Mouse (Mus musculus): ENCODE measurements around the gene Slc25a16. TPM values are rescaled to one million over a fixed set of nuclear protein-coding genes. Genes with fewer than 3 reads are reported as not detected.

Slc25a16 gene
- total and polyA plus RNA-seq, 3 experiments, result 8.3 to 12.1 TPM; not detected in 1

GRCm38 (mm10) chr10:62971821-62972220 lies 51.4 kb downstream of the Slc25a16 start:
- H3K9ac ChIP-seq (ENCODE audit: control insufficient read depth, low read depth, low read length, poor library complexity, severe bottlenecking), result no peak overlapping the region
- no peaks in the 10 kb centered on the region for H3K9me3 ChIP-seq (replicated peaks; ENCODE audit: insufficient read depth, low read length)
- DNase-seq (ENCODE audit: low read depth, low spot score), result no peak
- peaks cover 0 to 4% of the 10 kb centered on the region in 2 experiments; a peak in 2 of 4 replicates for H3K36me3 ChIP-seq (ENCODE audit: control insufficient read depth in 1 of 2, insufficient read depth in 2 of 2, low read length in 2 of 2)
- TF ChIP-seq MYC (IDR thresholded peaks at IDR 0.05; ENCODE audit: low read depth, low read length) (no peak), SMC3 (IDR thresholded peaks at IDR 0.05; ENCODE audit: low read depth, low read length) (no peak)
- no peak overlapping the region for H3K27ac ChIP-seq (ENCODE audit: control insufficient read depth, low read depth, low read length)
- no peaks in the 10 kb centered on the region for H3K27me3 ChIP-seq (ENCODE audit: control insufficient read depth in 1 of 2, insufficient read depth in 2 of 2, low read length in 2 of 2)
- H3K4me1 ChIP-seq (ENCODE audit: control insufficient read depth in 1 of 2, insufficient read depth in 2 of 2, low read length in 2 of 2), result no peaks in the 10 kb centered on the region
- no peaks in the 10 kb centered on the region for H3K79me2 ChIP-seq (ENCODE audit: control insufficient read depth, insufficient read depth, low read length, poor library complexity)
- no peak overlapping the region for H3K4me3 ChIP-seq (ENCODE audit: control insufficient read depth in 1 of 2, insufficient read depth in 1 of 2, low read depth in 2 of 2, low read length in 2 of 2)

DNA sequence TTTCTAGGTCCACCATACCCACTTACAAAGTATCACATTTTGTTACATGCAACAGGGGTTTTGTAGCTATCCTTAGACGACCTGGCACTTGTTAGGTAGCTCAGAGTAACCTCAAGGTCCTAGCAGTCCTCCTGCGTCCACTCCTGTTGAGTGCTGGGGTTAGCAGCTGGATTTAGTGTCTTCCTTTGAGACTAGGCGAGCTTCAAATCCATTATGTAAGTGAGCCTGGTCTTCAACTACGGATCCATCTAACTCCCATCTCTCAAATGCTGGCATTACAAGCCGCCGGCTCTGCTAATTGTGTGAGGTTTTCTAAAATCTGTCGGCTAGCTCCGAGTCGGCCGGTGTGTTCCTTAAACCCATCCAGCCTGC lies 59.2 kb downstream of the Slc25a16 start:
- TF ChIP-seq MAZ (IDR thresholded peaks at IDR 0.05; ENCODE audit: low read depth, low read length) (no peak), UBTF (IDR thresholded peaks at IDR 0.05; ENCODE audit: borderline replicate concordance, insufficient read depth, low read depth, low read length) (no peak), SIN3A (IDR thresholded peaks at IDR 0.05; ENCODE audit: low read length) (peak; percentile 5; the same call in 1 of the 2 replicates), ZC3H11A (IDR thresholded peaks at IDR 0.05; ENCODE audit: low read depth, low read length) (no peak)
- peaks cover 1 to 3% of the 10 kb centered on the region in 2 experiments; a peak in 3 of 4 replicates for H3K36me3 ChIP-seq (ENCODE audit: control insufficient read depth in 1 of 2, insufficient read depth in 2 of 2, low read length in 2 of 2)
- no peaks in the 10 kb centered on the region for H3K27me3 ChIP-seq (ENCODE audit: control insufficient read depth in 1 of 2, insufficient read depth in 2 of 2, low read length in 2 of 2)
- H3K4me3 ChIP-seq (ENCODE audit: control insufficient read depth in 1 of 2, insufficient read depth in 1 of 2, low read depth in 2 of 2, low read length in 2 of 2), result peak overlapping the region; percentile 24 to 35; a peak in 3 of 4 replicates
- DNase-seq (ENCODE audit: low read depth, low spot score), result no peak
- H3K9me3 ChIP-seq (replicated peaks; ENCODE audit: insufficient read depth, low read length), result no peaks in the 10 kb centered on the region
- H3K4me1 ChIP-seq (ENCODE audit: control insufficient read depth in 1 of 2, insufficient read depth in 2 of 2, low read length in 2 of 2), result peaks cover 0 to 6% of the 10 kb centered on the region in 2 experiments; a peak in 1 of 4 replicates
- H3K79me2 ChIP-seq (ENCODE audit: control insufficient read depth, insufficient read depth, low read length, poor library complexity), result 0 out of 2 replicates have a peak, but pooled peaks cover 2% of the 10 kb centered on the region
- no peak overlapping the region for H3K27ac ChIP-seq (ENCODE audit: control insufficient read depth, low read depth, low read length)
- no peak overlapping the region for H3K9ac ChIP-seq (ENCODE audit: control insufficient read depth, low read depth, low read length, poor library complexity, severe bottlenecking)

DNA sequence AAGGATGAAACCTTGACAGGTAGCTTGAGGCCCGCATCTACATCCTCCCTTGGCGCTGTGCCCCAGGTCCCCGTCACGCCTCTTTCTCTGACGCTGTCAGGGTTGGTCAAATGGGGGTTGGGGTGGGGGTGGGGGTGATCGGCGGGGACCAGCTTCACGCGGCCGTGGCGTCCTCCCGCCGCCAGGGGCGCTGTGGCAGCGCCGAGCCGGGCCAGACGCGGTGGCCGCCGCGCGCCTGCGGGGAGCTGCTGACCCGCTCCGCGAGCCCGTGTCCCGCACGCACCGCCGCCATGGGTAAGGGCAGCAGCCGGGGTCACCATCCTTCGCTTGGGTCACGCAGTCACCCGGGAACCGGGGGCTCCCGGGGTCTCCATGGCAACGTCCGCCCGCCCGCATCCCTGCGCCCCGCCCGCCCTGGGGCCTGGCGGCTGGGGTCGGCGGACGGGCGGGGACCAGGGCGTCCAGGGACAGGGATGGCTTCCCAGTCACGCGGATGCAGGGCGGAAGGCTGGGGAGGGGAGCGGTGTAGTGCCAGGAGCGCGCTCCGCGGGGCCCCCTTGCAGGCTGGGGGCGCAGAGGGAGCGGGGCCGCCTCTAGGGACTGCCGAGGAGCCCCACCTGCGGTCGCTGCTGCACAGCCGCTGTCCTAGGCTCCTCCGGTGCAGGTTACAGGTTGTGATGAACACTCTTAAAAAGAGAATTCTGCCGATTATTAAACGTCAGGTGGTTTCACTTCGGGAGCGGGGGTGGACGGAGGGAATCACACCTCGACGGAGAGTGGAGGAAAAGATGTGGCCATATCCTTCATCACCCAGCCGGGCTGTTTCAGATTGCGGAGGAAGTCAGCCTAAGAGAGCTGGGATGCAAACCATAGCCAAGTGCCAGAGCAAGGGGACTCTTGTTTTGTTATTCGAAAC lies 59.9 kb downstream of the Slc25a16 start, which contains the start of gene Rufy2:
Gene Rufy2 (plus strand): TSS at position 185 of the 916 bp plus-strand sequence.
- Histone ChIP-seq H3K79me2 (ENCODE audit: control insufficient read depth, insufficient read depth, low read length, poor library complexity) (0 out of 2 replicates have a peak, but pooled peaks cover 2% of the 10 kb centered on the region), H3K9ac (ENCODE audit: control insufficient read depth, low read depth, low read length, poor library complexity, severe bottlenecking) (peak within 1 kb of the TSS; percentile 83), H3K9me3 (replicated peaks; ENCODE audit: insufficient read depth, low read length) (no peaks in the 10 kb centered on the region), H3K4me1 (ENCODE audit: control insufficient read depth in 1 of 2, insufficient read depth in 2 of 2, low read length in 2 of 2) (peaks cover 0 to 6% of the 10 kb centered on the region in 2 experiments; a peak in 1 of 4 replicates), H3K4me3 (ENCODE audit: control insufficient read depth in 1 of 2, insufficient read depth in 1 of 2, low read depth in 2 of 2, low read length in 2 of 2) (peak within 1 kb of the TSS; percentile 93 to 98), H3K27me3 (ENCODE audit: control insufficient read depth in 1 of 2, insufficient read depth in 2 of 2, low read length in 2 of 2) (no peaks in the 10 kb centered on the region), H3K27ac (ENCODE audit: control insufficient read depth, low read depth, low read length) (no peak within 1 kb of the TSS), H3K36me3 (ENCODE audit: control insufficient read depth in 1 of 2, insufficient read depth in 2 of 2, low read length in 2 of 2) (peaks cover 0 to 3% of the 10 kb centered on the region in 2 experiments; a peak in 2 of 4 replicates)
- peak; percentile 68 for DNase-seq (ENCODE audit: low read depth, low spot score)
- TF ChIP-seq CHD2 (IDR thresholded peaks at IDR 0.05; ENCODE audit: low read length) (no peak), SIN3A (IDR thresholded peaks at IDR 0.05; ENCODE audit: low read length) (peak; percentile 14; the same call in 1 of the 2 replicates), POLR2A (IDR thresholded peaks at IDR 0.05; ENCODE audit: control insufficient read depth in 1 of 2, insufficient read depth in 1 of 2, low read depth in 1 of 2, low read length in 2 of 2, poor library complexity in 1 of 2) (peak; percentile 35 to 52; a peak in 1 of 4 replicates), NELFE (IDR thresholded peaks at IDR 0.05; ENCODE audit: low read depth, low read length) (peak; percentile 65), MXI1 (IDR thresholded peaks at IDR 0.05; ENCODE audit: low read depth, low read length) (peak; percentile 57; the same call in 1 of the 2 replicates), BHLHE40 (IDR thresholded peaks at IDR 0.05; ENCODE audit: borderline replicate concordance, low read depth, low read length) (0 out of 2 replicates have a peak, but pooled peaks have one; percentile 18), CTCF (IDR thresholded peaks at IDR 0.05 in 2 of 3, conservative IDR thresholded peaks at IDR 0.05 in 1 of 3; ENCODE audit: control insufficient read depth in 1 of 3, insufficient read depth in 1 of 3, low read depth in 2 of 3, low read length in 3 of 3, poor library complexity in 1 of 3, severe bottlenecking in 1 of 3) (peak in 2 of 3 experiments; percentile 64 to 91; a peak in 5 of 6 replicates), POLR2AphosphoS5 (IDR thresholded peaks at IDR 0.05; ENCODE audit: borderline replicate concordance, low read depth, low read length) (no peak), HCFC1 (IDR thresholded peaks at IDR 0.05; ENCODE audit: low read depth, low read length) (peak; percentile 55; the same call in 1 of the 2 replicates), MAX (IDR thresholded peaks at IDR 0.05; ENCODE audit: low read length) (peak; percentile 22; the same call in 1 of the 2 replicates), E2F4 (IDR thresholded peaks at IDR 0.05; ENCODE audit: borderline replicate concordance, low read depth, low read length) (no peak)
